Mouse (Mus musculus) liver, embryonic 12.5 days (tissue): ENCODE results near the gene Gja6. TPM values are rescaled to one million over a fixed set of nuclear protein-coding genes. Genes with fewer than 3 reads are reported as not detected.
A peak's percentile ranks its signal among the peaks of the same experiment; 100 is the strongest.

Experiments used
- ATAC-seq: fragments of 200-750 bp; cut with Nextera tagmentation; 2 replicates; pipeline ENCODE4 v1.8.0; 2017; ENCODE audit warnings: moderate number of reproducible peaks, mild to moderate bottlenecking, moderate library complexity
- H3K27ac ChIP-seq: fragments of 300-500 bp; sonication (generic); 2 replicates; pipeline ENCODE4 v1.5.1; 2016; ENCODE audit warnings: mild to moderate bottlenecking
- H3K27me3 ChIP-seq: fragments of 300-500 bp; sonication (generic); replicated peaks from 2 replicates; pipeline ENCODE4 v1.6.1; 2016; ENCODE audit warnings: mild to moderate bottlenecking, moderate library complexity
- H3K36me3 ChIP-seq: fragments of 300-500 bp; sonication (generic); 2 replicates; pipeline ENCODE4 v1.6.1; 2016; ENCODE audit warnings: mild to moderate bottlenecking, moderate library complexity
- H3K4me1 ChIP-seq: fragments of 300-500 bp; sonication (generic); 2 replicates; pipeline ENCODE4 v1.6.1; 2016
- H3K4me2 ChIP-seq: fragments of 300-500 bp; sonication (generic); 2 replicates; pipeline ENCODE4 v1.6.1; 2016; ENCODE audit warnings: mild to moderate bottlenecking, moderate library complexity
- H3K4me3 ChIP-seq: fragments of 300-500 bp; sonication (generic); 2 replicates; pipeline ENCODE4 v1.5.1; 2016; ENCODE audit warnings: mild to moderate bottlenecking, moderate library complexity
- H3K9ac ChIP-seq: fragments of 300-500 bp; sonication (generic); 2 replicates; pipeline ENCODE4 v1.6.1; 2016; ENCODE audit warnings: mild to moderate bottlenecking, moderate library complexity
- H3K9me3 ChIP-seq: fragments of 300-500 bp; sonication (generic); replicated peaks from 2 replicates; pipeline ENCODE4 v1.6.1; 2016; ENCODE audit warnings: mild to moderate bottlenecking, moderate library complexity
- WGBS: fragments of 180-500 bp; shearing (Covaris S2); methylation state at CpG from one replicate; pipeline ENCODE4 v1.1.7; 2016; ENCODE audit not compliant: insufficient replicate concordance; 5-methylcytosine and 5-hydroxymethylcytosine counted together
- polyA plus RNA-seq: library from polyadenylated mRNA; unstranded; fragments of >200 nt; fragmentation: Nextera tagmentation; extraction: Ambion mirVana; gene quantifications from 2 replicates; pipeline ENCODE4 v1.2.1, GENCODE M21; 2016

Gja6 gene
- 1.1 and 1.2 TPM in 2 replicates for polyA plus RNA-seq

DNA sequence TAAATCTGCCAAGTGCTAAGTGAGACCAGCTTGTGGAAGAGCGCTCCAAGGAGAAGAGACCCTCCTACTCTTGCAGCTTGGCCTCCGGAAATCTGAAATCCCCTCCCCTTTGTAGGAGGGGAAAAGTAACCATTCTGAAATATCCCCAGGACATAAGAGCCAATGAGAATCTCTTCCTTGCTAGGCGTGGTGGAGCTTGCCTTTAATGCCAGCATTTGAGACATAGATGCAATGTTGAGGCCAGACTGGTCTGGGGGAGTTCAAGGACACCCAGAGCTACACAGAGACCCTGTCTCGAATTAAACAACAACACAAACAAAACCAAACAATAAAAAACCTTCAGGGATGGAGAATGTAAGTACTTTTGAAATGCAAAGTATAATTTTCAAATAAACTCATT, at the start of gene Gja6:
Gene Gja6 (minus strand): TSS at position 101 of the 400 bp plus-strand sequence.
- Histone ChIP-seq H3K9ac (no peak within 1 kb of the TSS), H3K4me2 (no peak within 1 kb of the TSS), H3K9me3 (no peaks in the 10 kb centered on the region), H3K36me3 (no peaks in the 10 kb centered on the region), H3K4me3 (no peak within 1 kb of the TSS), H3K27me3 (peaks cover 4% of the 10 kb centered on the region), H3K4me1 (peaks cover 24% of the 10 kb centered on the region; the same call in 1 of the 2 replicates), H3K27ac (no peak within 1 kb of the TSS)
- no peak for ATAC-seq
- 59% methylated on average over 4 of the region's 4 CpGs for WGBS

DNA sequence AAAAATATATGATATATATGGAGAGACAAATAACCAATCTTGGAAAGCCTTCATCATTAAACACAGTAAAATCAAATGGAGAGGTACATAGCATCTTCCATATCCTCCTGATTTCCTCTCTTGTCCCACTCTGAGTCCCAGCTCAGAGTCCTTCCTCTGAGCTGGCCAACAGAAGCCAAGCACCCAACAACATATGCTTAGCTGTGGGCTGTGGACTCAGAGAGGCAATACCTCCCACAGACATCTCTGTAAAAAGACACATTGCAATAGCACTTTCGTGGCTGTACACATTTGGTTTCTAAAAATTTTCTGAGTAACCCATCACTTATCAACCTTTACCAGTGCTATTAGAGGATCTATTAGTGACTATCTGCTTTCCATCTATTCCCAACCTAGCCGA, 42.7 kb upstream of the Gja6 start:
- WGBS: 72% methylated on average over 2 of the region's 2 CpGs
- Histone ChIP-seq H3K9ac (no peak overlapping the region), H3K27ac (no peak overlapping the region), H3K4me3 (no peak overlapping the region), H3K9me3 (no peaks in the 10 kb centered on the region), H3K4me1 (no peaks in the 10 kb centered on the region), H3K36me3 (no peaks in the 10 kb centered on the region), H3K27me3 (no peaks in the 10 kb centered on the region), H3K4me2 (no peak overlapping the region)
- no peak for ATAC-seq

DNA sequence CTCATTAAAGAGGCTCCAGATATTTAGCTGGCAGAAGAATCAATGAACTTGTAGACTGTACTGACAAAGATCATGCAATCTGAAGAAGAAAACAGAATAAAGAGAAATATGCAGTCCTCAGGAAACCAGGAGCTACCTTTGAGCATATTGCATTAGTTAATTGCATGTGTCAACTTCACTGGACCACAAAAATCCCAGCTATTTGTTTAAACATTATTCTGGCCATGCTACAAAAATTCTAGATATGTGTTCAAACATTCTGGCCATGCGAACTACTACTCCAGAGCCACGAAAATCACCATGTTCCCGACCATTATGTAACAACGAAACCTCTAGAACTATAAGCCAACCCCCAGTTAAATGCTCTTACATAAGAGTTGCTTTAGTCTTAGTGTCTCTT, 37.9 kb upstream of the Gja6 start:
- Histone ChIP-seq H3K27me3 (no peaks in the 10 kb centered on the region), H3K9ac (no peak overlapping the region), H3K27ac (no peak overlapping the region), H3K9me3 (no peaks in the 10 kb centered on the region), H3K4me2 (no peak overlapping the region), H3K36me3 (no peaks in the 10 kb centered on the region), H3K4me1 (no peaks in the 10 kb centered on the region), H3K4me3 (no peak overlapping the region)
- ATAC-seq: no peak
- WGBS: 78% methylated on average over 4 of the region's 4 CpGs

DNA sequence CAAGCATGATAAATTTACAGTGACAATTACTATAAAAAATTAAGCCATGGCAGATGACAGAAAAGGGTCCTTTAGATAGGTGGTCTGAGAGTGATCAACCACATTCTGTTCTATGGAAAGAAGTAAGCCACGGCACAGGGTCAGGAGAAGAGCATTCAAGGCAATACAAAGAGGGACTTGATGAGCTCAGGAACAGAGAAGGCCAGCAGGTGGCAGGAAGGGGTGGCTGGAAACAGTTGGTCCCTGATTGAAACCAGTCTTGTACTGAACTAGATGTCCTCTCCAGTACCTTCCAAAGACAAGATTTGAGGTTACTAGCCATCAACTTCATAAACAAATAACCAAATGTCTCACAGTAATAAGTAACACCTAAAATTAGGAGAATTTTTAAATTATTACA, 28.7 kb upstream of the Gja6 start:
- no peaks in the 10 kb centered on the region for H3K4me1 ChIP-seq
- no peak for ATAC-seq
- WGBS: 54% methylated on average over 1 of the region's 1 CpGs

DNA sequence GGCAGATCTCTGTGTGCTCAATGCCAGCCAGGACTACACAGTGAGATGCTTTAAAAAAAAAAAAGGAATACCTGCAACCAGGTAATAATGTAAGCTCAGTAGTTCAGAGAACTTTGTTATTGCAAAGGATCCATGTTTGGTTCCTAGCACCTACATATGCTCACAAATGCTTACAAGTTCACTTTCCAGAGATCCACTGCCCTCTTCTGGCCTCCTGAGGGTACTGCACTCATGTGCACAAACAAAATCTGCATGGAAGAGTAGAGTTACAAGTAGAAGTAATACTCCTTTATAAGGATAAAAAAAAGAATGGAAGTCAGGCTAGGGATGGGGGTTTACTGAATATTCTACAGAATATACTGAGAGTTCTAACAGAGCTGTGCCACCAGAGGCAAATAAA, 23.8 kb upstream of the Gja6 start:
- H3K36me3 ChIP-seq: no peaks in the 10 kb centered on the region
- ATAC-seq: no peak
- no peak overlapping the region for H3K27ac ChIP-seq

More for the DNA sequence above, 28.7 kb upstream of the Gja6 start:
- H3K4me2 ChIP-seq: no peak overlapping the region
- no peaks in the 10 kb centered on the region for H3K36me3 ChIP-seq
- H3K4me3 ChIP-seq: no peak overlapping the region
- H3K27ac ChIP-seq: no peak overlapping the region
- H3K27me3 ChIP-seq: no peaks in the 10 kb centered on the region; the same call in 1 of the 2 replicates
- no peak overlapping the region for H3K9ac ChIP-seq
- H3K9me3 ChIP-seq: no peaks in the 10 kb centered on the region

DNA sequence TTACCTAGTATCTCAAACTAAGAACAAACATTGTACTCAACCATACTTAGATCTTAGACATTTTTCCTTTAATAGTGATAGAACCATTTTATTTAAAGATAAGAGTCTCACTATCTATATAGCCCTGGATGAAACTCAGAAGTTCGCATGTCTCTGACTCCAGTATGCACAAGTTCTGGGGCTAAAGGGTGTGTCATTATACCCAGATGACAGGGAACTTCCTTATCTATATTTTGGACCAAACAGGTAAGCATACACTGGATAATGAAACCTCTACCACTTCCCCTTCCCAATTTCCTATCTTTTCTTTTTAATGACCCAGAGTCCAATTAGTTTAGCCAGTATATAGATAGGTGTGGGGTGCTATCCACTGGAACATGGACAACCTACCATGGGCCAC, 22.0 kb upstream of the Gja6 start:
- no peaks in the 10 kb centered on the region; the same call in 1 of the 2 replicates for H3K27me3 ChIP-seq
- H3K27ac ChIP-seq: no peak overlapping the region
- H3K4me1 ChIP-seq: no peaks in the 10 kb centered on the region
- peak; percentile 62; the same call in 1 of the 2 replicates for ATAC-seq
- no peaks in the 10 kb centered on the region for H3K9me3 ChIP-seq
- H3K4me2 ChIP-seq: no peak overlapping the region
- H3K4me3 ChIP-seq: no peak overlapping the region
- WGBS: 44% methylated on average over 1 of the region's 1 CpGs
- no peak overlapping the region for H3K9ac ChIP-seq
- H3K36me3 ChIP-seq: no peaks in the 10 kb centered on the region

More for the DNA sequence above, 23.8 kb upstream of the Gja6 start:
- no peak overlapping the region for H3K9ac ChIP-seq
- no peaks in the 10 kb centered on the region; the same call in 1 of the 2 replicates for H3K27me3 ChIP-seq
- H3K4me1 ChIP-seq: no peaks in the 10 kb centered on the region
- H3K9me3 ChIP-seq: no peaks in the 10 kb centered on the region
- H3K4me2 ChIP-seq: no peak overlapping the region
- no peak overlapping the region for H3K4me3 ChIP-seq

DNA sequence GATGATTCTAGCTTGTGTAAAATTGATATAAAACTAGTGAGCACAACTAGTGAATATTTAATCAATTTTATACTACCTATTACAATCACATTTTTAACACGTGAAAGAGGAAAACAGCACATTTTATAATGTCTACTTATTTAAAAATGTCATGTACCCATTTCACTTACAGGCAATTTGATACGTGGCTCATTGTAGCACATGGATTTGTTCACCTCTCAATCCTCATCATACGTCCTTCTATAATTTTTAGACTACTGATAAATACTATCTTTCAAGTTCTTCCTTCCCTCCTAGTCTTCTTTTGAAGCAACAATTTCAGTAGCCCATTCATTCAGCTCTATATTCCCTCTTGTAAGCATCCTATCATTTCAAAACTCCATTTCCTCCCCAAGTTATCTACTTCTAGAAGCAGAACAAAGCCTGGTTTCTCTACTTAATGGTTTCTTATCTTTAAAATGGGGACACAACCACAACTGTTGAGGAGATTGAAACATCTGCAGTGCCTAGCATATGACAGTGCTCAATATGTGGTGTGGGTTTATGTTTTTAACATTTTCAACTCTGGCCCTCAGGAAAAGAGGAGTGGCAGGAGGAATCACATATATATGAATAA, 12.3 kb upstream of the Gja6 start:
- Histone ChIP-seq H3K36me3 (no peaks in the 10 kb centered on the region), H3K4me3 (no peak overlapping the region), H3K27me3 (no peaks in the 10 kb centered on the region), H3K4me1 (no peaks in the 10 kb centered on the region), H3K4me2 (no peak overlapping the region), H3K27ac (no peak overlapping the region), H3K9ac (no peak overlapping the region), H3K9me3 (no peaks in the 10 kb centered on the region)
- ATAC-seq: peak; percentile 46; the same call in 1 of the 2 replicates
- 48% methylated on average over 3 of the region's 3 CpGs for WGBS

DNA sequence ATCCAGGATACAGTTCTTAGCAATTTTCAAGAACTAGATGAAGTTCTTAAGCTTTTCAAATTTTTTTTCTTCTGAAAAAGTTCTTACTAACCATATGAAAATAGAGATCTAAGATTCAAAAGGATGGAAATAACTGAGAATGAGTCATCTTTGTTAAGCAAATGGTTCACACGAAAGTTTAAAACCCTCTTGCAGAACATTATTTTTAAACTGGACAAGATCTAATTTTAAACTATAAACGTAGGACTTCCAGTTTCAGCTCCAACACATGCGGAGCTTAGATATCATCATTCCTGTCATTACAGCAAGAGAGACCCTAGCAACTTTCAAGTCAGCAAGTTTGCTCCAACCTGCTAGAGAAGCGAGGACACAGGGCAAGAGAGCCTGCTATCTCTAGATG, 375 bp downstream of the Gja6 start:
- H3K4me1 ChIP-seq: peaks cover 24% of the 10 kb centered on the region; the same call in 1 of the 2 replicates
- H3K27ac ChIP-seq: no peak overlapping the region
- H3K27me3 ChIP-seq: peaks cover 4% of the 10 kb centered on the region; the same call in 1 of the 2 replicates
- H3K9me3 ChIP-seq: no peaks in the 10 kb centered on the region
- ATAC-seq: no peak
- H3K9ac ChIP-seq: no peak overlapping the region
- H3K4me3 ChIP-seq: no peak overlapping the region
- no peaks in the 10 kb centered on the region for H3K36me3 ChIP-seq
- H3K4me2 ChIP-seq: no peak overlapping the region
- 53% methylated on average over 4 of the region's 4 CpGs for WGBS

DNA sequence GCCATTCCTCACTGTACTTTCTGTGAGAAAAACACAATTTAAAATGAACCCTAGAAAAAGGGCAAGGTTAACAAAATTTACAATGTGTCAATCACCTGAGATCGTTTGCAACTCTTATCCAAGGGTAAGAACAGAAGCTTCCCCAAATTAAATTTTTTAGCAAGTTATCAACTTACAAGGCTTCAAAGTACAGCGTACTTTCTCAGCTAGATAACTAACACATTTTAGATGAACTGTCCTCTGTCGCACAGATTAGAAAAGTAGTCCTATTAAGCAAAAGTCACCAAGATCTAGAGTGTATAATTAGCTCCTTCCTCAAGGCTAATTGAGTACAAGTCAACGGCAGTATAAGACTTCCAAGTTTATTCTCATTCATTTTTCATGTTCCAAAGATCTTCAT, 939 bp downstream of the Gja6 start:
- Histone ChIP-seq H3K4me1 (peaks cover 24% of the 10 kb centered on the region; the same call in 1 of the 2 replicates), H3K4me3 (no peak overlapping the region), H3K27me3 (peaks cover 4% of the 10 kb centered on the region; the same call in 1 of the 2 replicates), H3K9ac (no peak overlapping the region), H3K9me3 (no peaks in the 10 kb centered on the region), H3K4me2 (no peak overlapping the region), H3K27ac (no peak overlapping the region), H3K36me3 (no peaks in the 10 kb centered on the region)
- ATAC-seq: no peak
- WGBS: 32% methylated on average over 4 of the region's 4 CpGs

DNA sequence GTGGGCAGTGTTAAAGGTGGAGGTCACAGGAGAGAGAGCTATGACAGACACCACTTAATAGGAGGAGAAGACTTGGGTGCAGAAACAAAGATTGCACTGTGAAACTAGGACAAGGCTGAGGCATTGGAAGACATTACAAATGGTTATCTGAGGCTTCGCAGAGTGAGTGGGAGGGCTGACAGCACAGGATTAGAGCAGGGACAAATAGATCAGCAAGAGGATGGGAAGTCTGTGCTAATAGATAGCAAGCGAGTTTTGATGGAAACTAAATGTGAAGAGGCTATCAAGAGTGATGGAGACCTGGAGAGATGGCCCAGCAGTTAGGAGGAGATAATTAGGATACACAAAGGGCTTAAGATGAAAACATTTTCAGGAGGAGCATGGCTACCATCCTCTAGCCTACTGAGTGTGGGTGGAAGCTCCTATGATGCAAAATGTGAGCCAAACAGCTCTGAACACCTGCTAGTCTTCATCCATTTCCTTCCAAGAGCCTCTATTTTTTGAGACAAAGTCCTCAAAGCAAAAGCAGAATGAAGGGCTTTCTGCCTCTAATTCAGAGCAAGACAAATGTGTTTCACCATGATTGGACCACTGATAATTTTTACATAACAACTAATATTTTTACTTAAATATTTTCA, 1.7 kb downstream of the Gja6 start:
- peak overlapping the region; percentile 29 for H3K4me2 ChIP-seq
- WGBS: 27% methylated on average over 2 of the region's 2 CpGs
- H3K27me3 ChIP-seq: peaks cover 4% of the 10 kb centered on the region; the same call in 1 of the 2 replicates
- no peak overlapping the region for H3K4me3 ChIP-seq
- H3K36me3 ChIP-seq: no peaks in the 10 kb centered on the region
- peak; percentile 97 for ATAC-seq
- H3K27ac ChIP-seq: peak overlapping the region; percentile 58
- H3K9me3 ChIP-seq: no peaks in the 10 kb centered on the region
- peaks cover 24% of the 10 kb centered on the region; the same call in 1 of the 2 replicates for H3K4me1 ChIP-seq
- H3K9ac ChIP-seq: no peak overlapping the region

DNA sequence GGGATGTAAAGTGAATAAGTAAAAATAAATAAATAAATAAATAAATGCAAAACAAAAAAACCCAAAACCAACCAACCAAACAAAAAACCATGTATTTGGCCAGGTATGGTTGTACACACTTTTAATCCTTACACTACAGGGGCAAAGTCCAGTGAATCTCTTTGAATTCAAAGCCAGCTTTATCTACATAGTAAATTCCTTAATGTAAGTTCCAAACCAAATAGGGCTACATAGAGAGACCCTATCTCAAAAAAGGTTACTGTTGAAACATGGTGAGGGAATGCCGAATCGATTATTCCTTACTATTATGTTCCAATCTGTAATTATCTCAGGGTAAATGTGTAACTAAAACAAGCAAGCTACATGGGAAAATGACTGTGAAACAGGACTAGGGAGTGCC, 5.7 kb downstream of the Gja6 start:
- 77% methylated on average over 2 of the region's 2 CpGs for WGBS
- H3K36me3 ChIP-seq: no peaks in the 10 kb centered on the region
- no peak overlapping the region for H3K4me3 ChIP-seq
- no peak overlapping the region for H3K27ac ChIP-seq
- H3K9me3 ChIP-seq: no peaks in the 10 kb centered on the region
- no peak for ATAC-seq
- H3K9ac ChIP-seq: no peak overlapping the region
- no peak overlapping the region for H3K4me2 ChIP-seq
- H3K4me1 ChIP-seq: peaks cover 19% of the 10 kb centered on the region; the same call in 1 of the 2 replicates
- peaks cover 8% of the 10 kb centered on the region; the same call in 1 of the 2 replicates for H3K27me3 ChIP-seq

DNA sequence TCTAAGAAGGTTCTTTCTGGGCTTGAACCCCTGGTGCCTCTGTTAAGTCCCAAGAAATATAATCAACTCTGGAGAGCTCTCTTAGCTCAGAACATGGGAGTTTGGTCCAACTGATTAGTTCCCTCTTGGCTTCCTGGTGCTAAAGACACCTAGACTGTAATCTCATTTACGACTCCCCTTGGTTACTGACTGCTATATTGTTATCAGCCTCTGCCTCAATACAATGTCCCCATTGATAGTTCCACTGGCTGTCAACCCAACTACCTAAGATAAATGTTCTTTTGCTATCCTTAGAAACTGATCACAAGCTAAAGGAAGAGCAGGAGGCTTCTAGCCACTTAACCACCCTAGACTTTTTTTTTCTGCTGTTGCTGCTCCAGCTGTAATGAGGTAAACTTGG, 14.8 kb downstream of the Gja6 start:
- peak; percentile 79 for ATAC-seq
- Histone ChIP-seq H3K9me3 (no peaks in the 10 kb centered on the region), H3K9ac (no peak overlapping the region), H3K4me3 (no peak overlapping the region), H3K27ac (no peak overlapping the region), H3K4me1 (peaks cover 7% of the 10 kb centered on the region; the same call in 1 of the 2 replicates), H3K4me2 (no peak overlapping the region), H3K36me3 (no peaks in the 10 kb centered on the region), H3K27me3 (peaks cover 6% of the 10 kb centered on the region; the same call in 1 of the 2 replicates)
- WGBS: 32% methylated on average over 1 of the region's 1 CpGs
